Mouse (Mus musculus): ENCODE measurements around the gene Pcna.

GRCm38 (mm10) chr2:132282453-132283174, 29.5 kb upstream of the Pcna start:
- TF ChIP-seq CTCF (conservative IDR thresholded peaks at IDR 0.05; ENCODE audit: insufficient read depth, insufficient read length, low read depth, low read length) (no peak), POLR2A (IDR thresholded peaks at IDR 0.05; ENCODE audit: low read depth, low read length) (no peak)

Data from kidney, adult 2 months (tissue).